Mouse (Mus musculus): ENCODE measurements around the gene Aak1. TPM values are rescaled to one million over a fixed set of nuclear protein-coding genes. Genes with fewer than 3 reads are reported as not detected.
"Not testable (repeated sequence)": the region's sequence is repeated elsewhere in the genome, so short reads cannot be mapped to it uniquely, and the experiment has no call there.

Gene Aak1
- polyA plus RNA-seq, 1 experiment from 2014 or later: 18.2 TPM

GRCm38 (mm10) chr6:86864358-86864757 is 15.0 kb downstream of the Aak1 start:
- Histone ChIP-seq H3K4me3 (no peak overlapping the region), H3K36me3 (peaks cover 42% of the 10 kb centered on the region), H3K9ac (no peak overlapping the region), H3K9me3 (no peaks in the 10 kb centered on the region), H3K27ac (replicated peaks) (0 out of 2 replicates have a peak overlapping the region, but pooled peaks have one; percentile 15), H3K4me2 (no peak overlapping the region), H3K4me1 (peaks cover 34% of the 10 kb centered on the region), H3K27me3 (replicated peaks) (no peaks in the 10 kb centered on the region)
- WGBS: 89% methylated on average over 3 of the region's 3 CpGs
- ATAC-seq (ENCODE audit: extremely low read depth, insufficient number of reproducible peaks, low FRiP score, low TSS enrichment): no peak

- Histone ChIP-seq H3K4me2 (no peak overlapping the region), H3K9ac (peak overlapping the region; percentile 2; the same call in 1 of the 2 replicates), H3K27ac (replicated peaks) (peak overlapping the region; percentile 56; the same call in 1 of the 2 replicates), H3K27me3 (replicated peaks) (no peaks in the 10 kb centered on the region), H3K36me3 (0 out of 2 replicates have a peak, but pooled peaks cover 16% of the 10 kb centered on the region), H3K4me1 (peaks cover 51% of the 10 kb centered on the region), H3K9me3 (no peaks in the 10 kb centered on the region), H3K4me3 (no peak overlapping the region)
- no peak for ATAC-seq (ENCODE audit: extremely low read depth, insufficient number of reproducible peaks, low FRiP score, low TSS enrichment)
- 56% methylated on average over 9 of the region's 9 CpGs for WGBS
Observed at GRCm38 (mm10) chr6:86870335-86870734, 21.0 kb downstream of the Aak1 start.

GRCm38 (mm10) chr6:86871783-86872182 is 22.5 kb downstream of the Aak1 start:
- no peak overlapping the region for H3K27ac ChIP-seq (replicated peaks)
- H3K9ac ChIP-seq: no peak overlapping the region
- no peaks in the 10 kb centered on the region for H3K9me3 ChIP-seq
- no peak overlapping the region for H3K4me2 ChIP-seq
- no peaks in the 10 kb centered on the region for H3K27me3 ChIP-seq (replicated peaks)
- peaks cover 44% of the 10 kb centered on the region for H3K4me1 ChIP-seq
- no peak overlapping the region for H3K4me3 ChIP-seq
- no peak for ATAC-seq (ENCODE audit: extremely low read depth, insufficient number of reproducible peaks, low FRiP score, low TSS enrichment)
- 0 out of 2 replicates have a peak, but pooled peaks cover 16% of the 10 kb centered on the region for H3K36me3 ChIP-seq
- WGBS: 80% methylated on average over 10 of the region's 10 CpGs

DNA sequence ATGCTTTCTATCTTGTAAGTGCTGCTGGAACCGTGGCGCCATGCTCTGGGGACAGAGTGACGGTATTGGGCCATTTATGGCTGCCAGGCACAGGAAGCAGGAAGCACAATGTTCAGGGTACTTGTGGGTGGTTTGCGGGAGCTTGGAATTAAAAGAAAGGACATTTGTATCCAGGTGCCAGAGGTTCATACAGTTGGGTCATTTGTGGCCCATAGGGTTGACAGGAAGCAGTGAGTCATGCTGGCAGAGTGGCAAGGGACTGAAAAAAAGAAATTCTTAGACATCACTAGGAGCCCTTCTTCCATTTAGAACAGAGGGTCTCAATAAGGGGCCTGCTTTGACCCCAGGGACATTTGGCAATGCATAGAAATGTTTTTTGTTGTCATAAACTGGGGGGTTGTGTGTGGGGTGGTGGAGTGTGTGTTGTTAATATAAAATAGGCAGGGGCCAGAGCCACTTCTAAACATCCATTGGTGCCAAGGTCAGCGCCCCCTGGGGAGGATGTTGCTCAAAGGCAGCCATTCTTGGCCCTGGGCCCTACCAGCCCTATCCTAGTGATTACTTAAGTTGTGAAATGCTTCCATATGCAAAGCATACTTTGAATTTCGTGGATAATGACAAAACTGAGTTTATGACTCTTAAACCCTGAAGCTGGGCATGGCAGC is 25.5 kb downstream of the Aak1 start:
- no peak for ATAC-seq (ENCODE audit: extremely low read depth, insufficient number of reproducible peaks, low FRiP score, low TSS enrichment)
- H3K27ac ChIP-seq (replicated peaks): no peak overlapping the region
- no peaks in the 10 kb centered on the region for H3K27me3 ChIP-seq (replicated peaks)

DNA sequence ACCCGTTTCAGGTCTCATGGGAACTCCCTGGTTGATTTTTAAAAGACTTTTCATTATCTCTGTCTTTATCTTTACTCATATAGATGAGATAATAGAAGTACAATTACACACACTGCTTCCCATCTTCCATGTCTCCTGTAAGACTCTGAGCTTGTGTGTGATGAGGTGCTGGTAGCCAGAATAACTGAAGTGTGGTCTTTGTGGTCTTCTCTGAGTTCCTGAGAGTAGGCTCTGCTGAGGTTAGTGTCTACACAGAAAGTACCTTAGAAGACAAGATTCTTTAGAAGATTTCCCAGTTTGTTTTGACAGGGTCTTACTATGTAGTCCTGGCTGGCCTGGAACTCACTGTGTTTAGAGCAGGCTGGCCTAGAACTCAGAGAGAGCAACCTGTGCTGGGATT is 27.1 kb downstream of the Aak1 start:
- Histone ChIP-seq H3K27me3 (replicated peaks) (no peaks in the 10 kb centered on the region), H3K9me3 (no peaks in the 10 kb centered on the region), H3K4me2 (no peak overlapping the region), H3K4me1 (peaks cover 34% of the 10 kb centered on the region), H3K9ac (no peak overlapping the region), H3K36me3 (peaks cover 21% of the 10 kb centered on the region; the same call in 1 of the 2 replicates), H3K27ac (replicated peaks) (no peak overlapping the region), H3K4me3 (no peak overlapping the region)
- WGBS: 44% methylated on average over 1 of the region's 1 CpGs
- no peak for ATAC-seq (ENCODE audit: extremely low read depth, insufficient number of reproducible peaks, low FRiP score, low TSS enrichment)

More for the DNA sequence above, 25.5 kb downstream of the Aak1 start:
- WGBS: 83% methylated on average over 6 of the region's 6 CpGs
- no peaks in the 10 kb centered on the region for H3K9me3 ChIP-seq
- no peak overlapping the region for H3K4me3 ChIP-seq
- peaks cover 39% of the 10 kb centered on the region for H3K4me1 ChIP-seq
- H3K4me2 ChIP-seq: no peak overlapping the region
- 0 out of 2 replicates have a peak, but pooled peaks cover 24% of the 10 kb centered on the region for H3K36me3 ChIP-seq
- no peak overlapping the region for H3K9ac ChIP-seq

DNA sequence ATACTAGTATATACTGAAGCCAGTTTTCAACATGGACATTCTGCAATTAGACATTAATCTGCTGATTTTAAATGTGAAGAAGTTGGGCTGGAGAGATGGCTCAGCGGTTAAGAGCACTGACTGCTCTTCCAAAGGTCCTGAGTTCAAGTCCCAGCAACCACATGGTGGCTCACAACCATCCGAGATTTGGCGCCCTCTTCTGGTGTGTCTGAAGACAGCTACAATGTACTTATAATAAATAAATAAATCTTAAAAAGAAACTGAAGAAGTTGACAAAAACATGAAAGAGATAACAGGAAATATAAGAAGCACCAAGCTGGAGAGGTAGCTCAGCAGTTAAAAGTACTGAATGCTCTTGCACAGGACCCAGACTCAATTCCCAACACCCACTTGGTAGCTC is 29.3 kb downstream of the Aak1 start:
- H3K27me3 ChIP-seq (replicated peaks); H3K4me3 ChIP-seq; H3K27ac ChIP-seq (replicated peaks); ATAC-seq (ENCODE audit: extremely low read depth, insufficient number of reproducible peaks, low FRiP score, low TSS enrichment); H3K9ac ChIP-seq; H3K4me2 ChIP-seq; H3K9me3 ChIP-seq: not testable (repeated sequence)
- Histone ChIP-seq H3K36me3 (peaks cover 21% of the 10 kb centered on the region; the same call in 1 of the 2 replicates), H3K4me1 (peaks cover 28% of the 10 kb centered on the region)
- WGBS: 67% methylated on average over 3 of the region's 3 CpGs

GRCm38 (mm10) chr6:86879314-86879713 is 30.0 kb downstream of the Aak1 start:
- Histone ChIP-seq H3K4me3 (no peak overlapping the region), H3K27ac (replicated peaks) (0 out of 2 replicates have a peak overlapping the region, but pooled peaks have one; percentile 32), H3K27me3 (replicated peaks) (no peaks in the 10 kb centered on the region), H3K4me1 (peaks cover 33% of the 10 kb centered on the region), H3K4me2 (no peak overlapping the region), H3K9ac (no peak overlapping the region), H3K36me3 (peaks cover 15% of the 10 kb centered on the region; the same call in 1 of the 2 replicates), H3K9me3 (no peaks in the 10 kb centered on the region)
- no peak for ATAC-seq (ENCODE audit: extremely low read depth, insufficient number of reproducible peaks, low FRiP score, low TSS enrichment)
- 53% methylated on average over 4 of the region's 4 CpGs for WGBS

DNA sequence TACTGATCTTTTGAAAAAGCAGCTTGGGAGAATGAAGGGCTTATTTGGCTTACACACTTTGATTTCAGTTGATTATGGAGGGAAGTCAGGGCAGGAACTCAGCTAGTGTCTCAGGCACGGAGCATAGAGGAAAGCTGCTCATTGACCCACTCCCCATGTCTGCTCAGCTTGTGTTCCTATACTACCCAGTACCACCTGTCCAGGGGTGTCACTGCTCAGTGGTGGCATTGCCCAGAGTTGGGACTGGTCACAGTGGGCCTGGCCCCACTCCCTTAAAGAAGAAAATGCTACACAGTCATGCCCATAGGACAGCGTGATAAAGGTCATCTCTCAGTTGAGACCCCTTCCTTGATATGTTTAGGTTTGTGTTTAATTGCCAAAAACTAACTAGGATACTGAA is 34.9 kb downstream of the Aak1 start:
- no peaks in the 10 kb centered on the region for H3K9me3 ChIP-seq
- H3K4me2 ChIP-seq: no peak overlapping the region
- no peak overlapping the region for H3K27ac ChIP-seq (replicated peaks)
- no peaks in the 10 kb centered on the region for H3K27me3 ChIP-seq (replicated peaks)
- 77% methylated on average over 2 of the region's 2 CpGs for WGBS
- peaks cover 12% of the 10 kb centered on the region for H3K36me3 ChIP-seq
- no peak for ATAC-seq (ENCODE audit: extremely low read depth, insufficient number of reproducible peaks, low FRiP score, low TSS enrichment)
- H3K4me3 ChIP-seq: no peak overlapping the region
- H3K9ac ChIP-seq: no peak overlapping the region
- peaks cover 44% of the 10 kb centered on the region for H3K4me1 ChIP-seq

DNA sequence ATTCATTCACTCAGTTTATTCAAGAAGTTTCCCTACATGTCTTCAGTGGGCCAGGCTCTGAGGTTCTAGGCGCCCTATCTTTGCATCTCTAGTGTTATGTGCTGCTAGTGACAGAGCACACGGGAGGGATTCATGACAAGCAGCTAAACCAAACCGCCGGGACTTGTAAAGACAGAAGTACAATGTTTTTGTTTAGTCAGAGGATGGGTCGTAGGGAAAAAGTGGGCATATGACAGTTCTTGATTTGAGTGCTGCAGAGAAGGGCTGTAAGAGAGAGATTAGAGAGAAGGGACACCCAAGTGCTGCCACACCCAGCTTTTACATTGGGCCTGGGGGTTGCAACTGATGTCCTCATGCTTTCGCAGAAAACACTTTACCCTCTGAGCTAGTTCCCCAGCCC is 35.4 kb downstream of the Aak1 start:
- H3K4me2 ChIP-seq: no peak overlapping the region
- peaks cover 12% of the 10 kb centered on the region for H3K36me3 ChIP-seq
- no peaks in the 10 kb centered on the region for H3K9me3 ChIP-seq
- H3K9ac ChIP-seq: no peak overlapping the region
- no peaks in the 10 kb centered on the region for H3K27me3 ChIP-seq (replicated peaks)
- H3K4me3 ChIP-seq: no peak overlapping the region
- no peak for ATAC-seq (ENCODE audit: extremely low read depth, insufficient number of reproducible peaks, low FRiP score, low TSS enrichment)
- WGBS: 62% methylated on average over 6 of the region's 6 CpGs
- H3K27ac ChIP-seq (replicated peaks): no peak overlapping the region
- H3K4me1 ChIP-seq: peaks cover 39% of the 10 kb centered on the region

GRCm38 (mm10) chr6:86885816-86886529 is 36.7 kb downstream of the Aak1 start:
- Histone ChIP-seq H3K4me3 (no peak overlapping the region), H3K36me3 (peaks cover 18% of the 10 kb centered on the region), H3K27me3 (replicated peaks) (no peaks in the 10 kb centered on the region), H3K27ac (replicated peaks) (peak overlapping the region; percentile 72), H3K4me1 (peaks cover 37% of the 10 kb centered on the region), H3K9me3 (no peaks in the 10 kb centered on the region), H3K9ac (0 out of 2 replicates have a peak overlapping the region, but pooled peaks have one; percentile 10), H3K4me2 (0 out of 2 replicates have a peak overlapping the region, but pooled peaks have one; percentile 1)
- no peak for ATAC-seq (ENCODE audit: extremely low read depth, insufficient number of reproducible peaks, low FRiP score, low TSS enrichment)
- 48% methylated on average over 6 of the region's 6 CpGs for WGBS

- no peaks in the 10 kb centered on the region for H3K9me3 ChIP-seq
- no peak overlapping the region for H3K4me3 ChIP-seq
- H3K4me2 ChIP-seq: no peak overlapping the region
- H3K27me3 ChIP-seq (replicated peaks): no peaks in the 10 kb centered on the region
- 42% methylated on average over 4 of the region's 4 CpGs for WGBS
- peaks cover 37% of the 10 kb centered on the region for H3K4me1 ChIP-seq
- H3K9ac ChIP-seq: no peak overlapping the region
- no peak for ATAC-seq (ENCODE audit: extremely low read depth, insufficient number of reproducible peaks, low FRiP score, low TSS enrichment)
- peaks cover 18% of the 10 kb centered on the region for H3K36me3 ChIP-seq
- peak overlapping the region; percentile 72 for H3K27ac ChIP-seq (replicated peaks)
Observed at GRCm38 (mm10) chr6:86886803-86887202, 37.5 kb downstream of the Aak1 start.

All from heart, embryonic 13.5 days (tissue).